Mouse (Mus musculus) E14TG2a.4 (cell line): ENCODE measurements around the gene Tsc22d4.
A peak's percentile ranks its signal among the peaks of the same experiment; 100 is the strongest.

ENCODE experiments used
- H3K27me3 ChIP-seq: 2 replicates; pipeline ENCODE4 v1.6.1; 2014; ENCODE audit warnings: low read length, control low read depth; ENCODE audit not compliant: insufficient read depth
- H3K36me3 ChIP-seq: 2 replicates; pipeline ENCODE4 v1.6.1; 2014; ENCODE audit warnings: low read length, control low read depth; ENCODE audit not compliant: insufficient read depth
- H3K4me1 ChIP-seq: replicated peaks from 2 replicates; pipeline ENCODE4 v1.6.1; 2014; ENCODE audit warnings: low read depth, low read length, control low read depth
- H3K4me3 ChIP-seq: replicated peaks from 2 replicates; pipeline ENCODE4 v1.5.1; 2014; ENCODE audit warnings: mild to moderate bottlenecking, low read length
- H3K9me3 ChIP-seq: 2 replicates; pipeline ENCODE4 v1.6.1; 2014; ENCODE audit warnings: low read length, control low read depth
- CTCF ChIP-seq: conservative IDR thresholded peaks from 2 replicates; pipeline ENCODE4 v1.5.1; 2014; ENCODE audit warnings: low read length
- NANOG ChIP-seq: IDR thresholded peaks from 2 replicates; pipeline ENCODE4 v1.6.1; 2014; ENCODE audit warnings: borderline replicate concordance, low read length, mixed read lengths
- POU5F1 ChIP-seq: IDR thresholded peaks from 2 replicates; pipeline ENCODE4 v1.6.1; 2014; ENCODE audit warnings: low read length, borderline replicate concordance

Tsc22d4 gene

GRCm38 (mm10) chr5:137788171-137788570 is 42.6 kb downstream of the Tsc22d4 start:
- peaks cover 32% of the 10 kb centered on the region for H3K4me1 ChIP-seq

GRCm38 (mm10) chr5:137788946-137789531 is 43.5 kb downstream of the Tsc22d4 start:
- H3K9me3 ChIP-seq = no peaks in the 10 kb centered on the region
- H3K4me3 ChIP-seq = no peak overlapping the region
- TF ChIP-seq POU5F1 = no peak
- no peak for TF ChIP-seq CTCF
- TF ChIP-seq NANOG = no peak
- peaks cover 7% of the 10 kb centered on the region for H3K27me3 ChIP-seq
- peaks cover 13% of the 10 kb centered on the region for H3K36me3 ChIP-seq
- H3K4me1 ChIP-seq = peaks cover 24% of the 10 kb centered on the region

More at GRCm38 (mm10) chr5:137788171-137788570, 42.6 kb downstream of the Tsc22d4 start:
- TF ChIP-seq CTCF (no peak), NANOG (no peak), POU5F1 (no peak)
- Histone ChIP-seq H3K27me3 (peaks cover 7% of the 10 kb centered on the region), H3K9me3 (no peaks in the 10 kb centered on the region), H3K36me3 (peaks cover 22% of the 10 kb centered on the region), H3K4me3 (peak overlapping the region; percentile 86)

DNA sequence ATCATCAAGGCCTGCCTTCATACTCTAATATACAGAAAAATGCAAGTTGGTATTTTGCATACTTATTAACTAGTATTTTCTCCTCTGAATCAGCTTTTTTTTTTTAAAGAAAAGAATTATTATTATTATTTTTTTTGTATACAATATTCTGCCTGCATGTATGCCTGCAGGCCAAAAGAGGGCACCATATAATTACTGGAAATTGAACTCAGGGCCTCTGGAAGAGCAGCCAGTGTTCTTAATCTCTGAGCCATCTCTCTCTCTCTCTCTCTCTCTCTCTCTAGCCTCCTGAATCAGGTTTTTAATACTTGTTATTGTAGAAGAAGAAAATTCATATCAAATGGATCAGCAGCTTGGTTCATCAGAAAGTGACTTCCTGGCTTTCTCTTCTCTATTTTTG is 46.0 kb downstream of the Tsc22d4 start:
- Histone ChIP-seq H3K9me3 (no peaks in the 10 kb centered on the region), H3K27me3 (peaks cover 7% of the 10 kb centered on the region), H3K4me3 (no peak overlapping the region), H3K36me3 (peaks cover under 1% of the 10 kb centered on the region; the same call in 1 of the 2 replicates), H3K4me1 (peaks cover 11% of the 10 kb centered on the region)
- TF ChIP-seq NANOG (no peak), CTCF (0 out of 2 replicates have a peak, but pooled peaks have one; percentile 8)

DNA sequence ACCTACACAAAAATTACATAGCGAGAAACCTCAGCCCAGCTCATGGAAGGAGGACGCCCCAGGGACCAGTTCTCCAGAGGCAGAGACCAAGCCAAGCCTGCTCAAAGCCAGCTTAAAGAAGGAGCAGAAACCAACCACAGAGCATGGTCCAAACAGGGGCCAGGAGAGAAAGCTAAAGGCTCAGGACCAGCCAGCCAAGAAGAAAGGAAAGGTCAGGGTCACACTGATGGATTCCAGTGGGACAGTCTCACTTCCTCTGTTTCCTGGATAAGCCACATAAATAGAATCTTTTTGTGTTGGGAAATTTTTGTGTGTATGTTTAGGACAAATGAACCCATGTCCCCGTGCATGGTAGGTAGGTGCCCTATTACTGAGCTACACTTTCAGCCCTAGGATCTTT is 51.1 kb downstream of the Tsc22d4 start:
- no peaks in the 10 kb centered on the region for H3K27me3 ChIP-seq
- peaks cover 36% of the 10 kb centered on the region for H3K36me3 ChIP-seq
- no peak overlapping the region for H3K4me3 ChIP-seq
- TF ChIP-seq CTCF = no peak
- no peak for TF ChIP-seq POU5F1
- no peak for TF ChIP-seq NANOG
- no peaks in the 10 kb centered on the region for H3K9me3 ChIP-seq
- no peaks in the 10 kb centered on the region for H3K4me1 ChIP-seq

GRCm38 (mm10) chr5:137800917-137801316 is 55.4 kb downstream of the Tsc22d4 start:
- Histone ChIP-seq H3K9me3 (no peaks in the 10 kb centered on the region), H3K36me3 (peaks cover 38% of the 10 kb centered on the region), H3K4me3 (no peak overlapping the region), H3K4me1 (no peaks in the 10 kb centered on the region), H3K27me3 (no peaks in the 10 kb centered on the region)
- TF ChIP-seq NANOG (no peak), CTCF (no peak), POU5F1 (no peak)

DNA sequence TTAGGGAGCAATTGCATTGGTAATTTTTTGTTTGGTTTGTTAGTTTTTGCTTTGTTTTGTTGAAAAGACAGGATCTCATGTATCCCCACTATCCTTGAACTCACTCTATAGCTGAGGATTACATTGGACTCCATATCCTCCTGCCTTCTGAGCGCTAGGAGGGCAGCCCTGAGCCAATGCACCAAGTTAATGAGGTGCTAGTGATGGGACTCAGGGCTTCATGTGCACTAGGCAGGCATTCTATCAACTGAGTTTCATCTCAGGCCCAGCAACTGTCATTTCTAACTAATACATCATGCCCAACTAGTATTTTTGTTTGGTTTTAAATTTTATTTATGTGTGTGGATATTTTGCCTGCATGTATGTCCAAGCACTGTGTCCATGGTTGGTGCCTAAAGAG is 60.6 kb downstream of the Tsc22d4 start:
- H3K36me3 ChIP-seq = peaks cover 32% of the 10 kb centered on the region
- H3K27me3 ChIP-seq = no peaks in the 10 kb centered on the region
- no peak overlapping the region for H3K4me3 ChIP-seq
- peaks cover 30% of the 10 kb centered on the region for H3K9me3 ChIP-seq
- no peaks in the 10 kb centered on the region for H3K4me1 ChIP-seq
- TF ChIP-seq POU5F1 = no peak
- TF ChIP-seq CTCF = no peak
- TF ChIP-seq NANOG = no peak

- TF ChIP-seq CTCF (no peak), NANOG (no peak), POU5F1 (no peak)
- H3K4me3 ChIP-seq = no peak overlapping the region
- H3K4me1 ChIP-seq = no peaks in the 10 kb centered on the region
- H3K36me3 ChIP-seq = peaks cover 37% of the 10 kb centered on the region
- no peaks in the 10 kb centered on the region for H3K27me3 ChIP-seq
- peaks cover 43% of the 10 kb centered on the region for H3K9me3 ChIP-seq
Observed at GRCm38 (mm10) chr5:137808316-137808715, 62.8 kb downstream of the Tsc22d4 start.

DNA sequence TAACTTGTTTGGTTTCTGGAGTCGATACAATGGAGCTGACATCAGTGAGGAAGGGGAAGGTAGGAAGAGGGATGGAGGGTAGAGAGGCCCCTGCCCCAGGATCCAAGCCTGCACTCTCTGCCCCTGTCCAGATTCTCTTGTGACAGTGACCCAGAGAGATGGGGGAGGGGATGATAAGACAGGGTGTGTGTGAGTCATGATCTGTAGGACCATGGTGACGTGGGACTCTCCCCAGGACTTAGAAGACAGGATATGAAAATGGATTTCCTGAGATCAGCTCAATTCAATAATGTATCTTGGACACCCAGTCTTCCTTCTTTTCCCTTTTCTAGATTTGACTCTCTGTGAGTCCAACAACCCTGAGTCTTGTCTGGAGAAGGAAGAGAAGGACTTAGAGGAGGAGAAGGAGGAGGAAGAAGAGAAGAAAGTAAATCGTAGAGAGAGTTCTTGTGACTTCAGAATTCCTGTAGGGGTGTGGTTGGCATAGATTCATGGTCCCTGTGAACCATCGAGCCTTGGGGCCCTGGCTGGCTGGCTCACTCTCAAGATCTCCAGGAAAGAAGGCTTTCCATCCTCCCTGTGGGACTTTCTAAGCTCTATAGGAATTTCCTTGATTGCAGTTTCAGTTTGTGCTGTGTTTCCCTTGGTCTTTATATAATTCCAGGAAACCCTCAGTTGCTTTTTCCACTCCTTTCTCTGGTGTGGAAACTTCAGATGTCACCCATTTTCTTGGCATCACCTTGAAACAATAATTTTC is 72.1 kb downstream of the Tsc22d4 start:
- H3K9me3 ChIP-seq = peaks cover 76% of the 10 kb centered on the region
- no peak for TF ChIP-seq NANOG
- TF ChIP-seq CTCF = no peak
- no peak for TF ChIP-seq POU5F1

More for the DNA sequence above, 72.1 kb downstream of the Tsc22d4 start:
- no peak overlapping the region for H3K4me3 ChIP-seq
- no peaks in the 10 kb centered on the region for H3K4me1 ChIP-seq
- peaks cover 35% of the 10 kb centered on the region for H3K36me3 ChIP-seq
- no peaks in the 10 kb centered on the region for H3K27me3 ChIP-seq
